Mouse (Mus musculus) heart, postnatal 10 days (tissue): ENCODE data around the gene Hspa1l. TPM values are rescaled to one million over a fixed set of nuclear protein-coding genes. Genes with fewer than 3 reads are reported as not detected.
"Not testable (repeated sequence)": the region's sequence is repeated elsewhere in the genome, so short reads cannot be mapped to it uniquely, and the experiment has no call there.

ENCODE experiments used
- DNase-seq, 2 experiments: peaks; one replicate each; pipeline ENCODE4 v3.0.0; 2021
- intact Hi-C: fragments of 180-260 bp; cut with DNase I; formaldehyde crosslinking; loops from one replicate; pipeline ENCODE4 v1.15.1; 2025
- total RNA-seq, 2 experiments: library from RNA; stranded (reverse); gene quantifications; 2 replicates each; pipeline ENCODE4 v1.2.3; 2021

Gene Hspa1l
- total RNA-seq, 2 experiments from 2014 or later: 4.0 to 4.1 TPM

DNA sequence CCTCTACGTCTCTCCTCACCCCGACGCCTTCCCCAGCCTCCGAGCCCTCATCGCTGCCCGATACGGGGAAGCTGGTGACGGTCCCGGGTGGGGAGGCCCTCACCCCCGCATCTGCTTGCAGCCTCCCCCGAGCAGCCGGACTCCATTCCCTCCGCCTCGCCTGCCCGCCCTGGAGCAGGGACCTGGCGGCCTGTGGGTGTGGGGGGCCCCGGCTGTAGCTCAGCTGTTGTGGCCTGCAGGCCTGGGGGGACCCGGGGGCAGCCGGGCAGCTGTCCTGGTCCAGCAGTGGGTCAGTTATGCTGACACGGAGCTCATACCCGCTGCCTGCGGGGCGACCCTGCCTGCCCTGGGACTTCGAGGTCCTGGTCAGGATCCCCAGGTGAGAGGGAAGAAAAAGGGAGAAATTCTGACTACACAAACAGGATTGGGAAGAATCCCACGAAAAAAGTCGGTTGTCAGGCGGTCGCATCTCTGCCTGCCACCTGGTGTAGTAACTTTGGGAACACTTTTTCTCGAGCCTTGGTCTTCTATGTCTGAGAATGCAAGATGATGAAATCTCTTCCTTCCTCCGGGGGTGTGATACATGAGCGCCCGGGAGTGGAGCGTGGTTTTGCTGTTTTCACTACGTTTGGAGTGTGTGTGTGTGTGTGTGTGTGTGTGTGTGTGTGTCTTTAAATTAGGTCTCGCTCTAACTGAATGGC lies 29.1 kb downstream of the Hspa1l start:
- DNase-seq: no peak
- intact Hi-C loops: loop anchor here (10.0 kb wide), 1 partner anchor 233 kb away; the partner anchor contains the start of genes Atp6v1g2 and Nfkbil1

DNA sequence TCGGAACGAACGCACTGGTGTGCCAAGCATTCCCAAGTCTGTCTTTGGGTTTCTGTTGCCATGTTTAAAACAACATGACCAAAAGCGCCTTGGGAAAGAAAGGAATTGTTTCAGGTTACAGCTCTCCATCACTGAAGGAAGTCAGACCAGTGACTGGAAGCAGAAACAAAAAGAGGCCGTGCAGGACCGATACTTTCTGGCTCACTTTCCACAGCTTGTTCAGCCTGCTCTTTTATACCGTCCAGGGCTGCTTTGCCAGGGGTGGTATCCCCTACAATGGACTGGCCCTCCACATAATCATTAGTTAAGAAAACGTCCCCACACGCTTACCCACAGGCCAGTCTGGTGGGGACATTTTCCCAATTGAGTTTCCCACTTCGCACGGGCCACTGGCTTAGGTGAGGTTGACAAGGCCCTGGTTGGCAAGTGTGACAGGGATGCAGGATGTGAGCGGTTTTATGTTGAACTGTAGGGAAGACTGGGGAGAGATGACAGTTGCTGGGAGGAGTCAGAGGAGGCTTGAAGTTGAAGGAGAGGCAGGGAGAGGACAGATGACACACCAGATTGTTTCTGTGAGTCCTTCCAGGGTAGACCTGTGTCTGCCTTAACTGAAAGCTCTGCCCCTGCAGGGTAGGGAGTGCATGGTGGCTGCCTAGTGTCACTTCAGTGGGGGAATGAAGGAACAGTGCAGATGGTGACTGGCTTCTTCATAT lies 29.8 kb downstream of the Hspa1l start:
- intact Hi-C loops: loop anchor here (10.0 kb wide), 1 partner anchor 232 kb away; the partner anchor contains the start of genes Atp6v1g2 and Nfkbil1
- DNase-seq: no peak

DNA sequence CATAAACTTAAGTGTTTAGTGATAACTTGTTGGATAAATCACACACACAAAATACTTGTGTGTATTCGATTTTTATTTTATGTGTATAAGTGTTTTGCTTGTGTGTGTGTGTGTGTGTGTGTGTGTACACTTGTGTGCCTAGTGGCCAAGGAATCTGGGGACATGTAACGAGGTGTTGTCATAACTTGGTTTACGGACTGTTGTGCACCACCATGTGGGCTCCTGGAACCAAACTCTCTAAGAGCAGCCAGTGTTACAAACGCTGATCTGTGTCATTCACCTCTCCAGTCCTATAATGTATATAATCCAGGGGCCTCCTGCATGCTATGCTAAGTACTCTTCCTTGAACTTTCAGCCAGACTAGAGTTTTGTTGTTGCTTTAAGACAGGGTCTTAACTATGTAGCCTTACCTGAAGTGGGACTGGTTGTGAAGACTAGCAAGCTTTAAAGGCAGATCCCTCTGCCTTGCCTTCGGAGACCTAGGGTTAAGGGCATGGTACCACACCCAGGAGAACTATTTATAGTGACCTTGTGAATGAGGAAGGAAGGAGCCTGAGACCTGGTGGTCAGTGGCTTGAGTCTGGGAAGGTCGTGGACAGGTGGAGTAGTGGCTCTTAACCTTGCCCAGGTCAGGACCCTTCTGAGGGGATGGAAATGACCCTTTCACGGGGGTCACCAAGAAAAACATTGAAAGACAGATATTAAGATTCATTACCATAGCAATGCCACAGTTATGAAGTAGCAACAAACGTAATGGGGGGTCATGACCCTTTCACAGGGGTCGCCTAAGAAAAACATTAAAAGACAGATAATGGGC lies 30.7 kb downstream of the Hspa1l start:
- no peak for DNase-seq
- intact Hi-C loops: loop anchor here (10.0 kb wide), 1 partner anchor 232 kb away; the partner anchor contains the start of genes Atp6v1g2 and Nfkbil1

DNA sequence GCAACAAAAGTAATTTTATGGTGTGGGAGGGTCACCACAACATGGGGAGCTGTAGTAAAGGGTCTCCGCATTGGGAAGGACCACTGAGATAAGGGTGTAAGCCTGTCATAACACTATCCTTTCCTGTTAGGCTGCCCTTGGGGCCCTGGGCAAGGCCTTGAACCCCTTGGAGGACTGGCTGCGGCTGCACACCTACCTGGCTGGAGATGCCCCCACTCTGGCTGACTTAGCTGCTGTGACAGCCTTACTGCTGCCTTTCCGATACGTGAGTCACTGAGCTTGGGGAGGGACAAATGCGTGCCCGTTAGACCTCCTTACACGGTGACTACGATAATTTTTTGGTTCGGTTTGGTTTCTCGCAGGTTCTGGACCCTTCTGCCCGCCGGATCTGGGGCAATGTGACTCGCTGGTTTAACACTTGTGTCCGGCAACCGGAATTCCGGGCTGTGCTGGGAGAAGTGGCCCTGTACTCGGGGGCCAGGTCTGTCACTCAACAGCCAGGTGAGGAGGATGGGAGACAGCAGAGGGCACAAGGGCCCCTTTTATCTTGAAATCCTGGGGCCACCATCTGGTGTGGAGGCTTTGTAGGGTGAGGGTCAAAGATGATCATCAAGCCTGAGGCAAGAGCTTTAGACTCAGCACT lies 31.7 kb downstream of the Hspa1l start:
- intact Hi-C loops: loop anchor here (10.0 kb wide), 1 partner anchor 231 kb away; the partner anchor contains the start of genes Atp6v1g2 and Nfkbil1
- DNase-seq: no peak

DNA sequence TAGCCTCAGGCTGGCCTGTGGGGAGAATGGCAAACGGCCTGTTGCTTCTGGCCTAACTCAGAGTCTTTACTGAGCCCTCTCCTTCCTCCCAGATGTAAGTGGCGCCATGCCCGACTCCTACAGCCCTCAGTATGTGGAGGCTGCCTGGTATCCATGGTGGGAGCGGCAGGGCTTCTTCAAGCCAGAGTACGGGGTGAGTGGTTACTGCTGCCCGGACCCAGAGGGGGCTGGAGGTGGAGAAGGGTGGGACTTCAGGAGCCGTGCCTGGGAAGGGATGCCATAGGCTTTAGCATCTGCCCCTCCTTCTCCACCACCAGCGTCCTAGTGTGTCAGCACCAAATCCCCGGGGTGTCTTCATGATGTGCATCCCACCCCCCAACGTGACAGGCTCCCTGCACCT lies 32.7 kb downstream of the Hspa1l start:
- DNase-seq: no peak
- intact Hi-C loops: loop anchor here (10.0 kb wide), 1 partner anchor 230 kb away; the partner anchor contains the start of genes Atp6v1g2 and Nfkbil1

DNA sequence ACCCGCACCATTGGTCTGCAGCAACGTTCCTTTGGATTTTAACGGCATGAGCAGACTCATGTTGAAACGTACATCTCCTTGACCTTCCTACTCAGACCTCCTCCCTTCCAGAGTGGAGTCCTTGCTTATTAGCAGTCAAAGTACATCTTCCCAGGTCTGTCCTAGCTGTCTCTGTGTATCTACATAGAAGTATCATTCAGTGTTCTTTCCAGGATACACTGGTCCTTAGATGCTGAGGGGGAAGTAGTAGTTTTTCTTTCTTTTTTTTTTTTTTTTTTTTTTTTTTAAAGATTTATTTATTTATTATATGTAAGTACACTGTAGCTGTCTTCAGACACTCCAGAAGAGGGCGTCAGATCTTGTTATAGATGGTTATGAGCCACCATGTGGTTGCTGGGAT lies 33.4 kb downstream of the Hspa1l start:
- intact Hi-C loops: loop anchor here (10.0 kb wide), 1 partner anchor 229 kb away; the partner anchor contains the start of genes Atp6v1g2 and Nfkbil1
- not testable (repeated sequence) for DNase-seq

DNA sequence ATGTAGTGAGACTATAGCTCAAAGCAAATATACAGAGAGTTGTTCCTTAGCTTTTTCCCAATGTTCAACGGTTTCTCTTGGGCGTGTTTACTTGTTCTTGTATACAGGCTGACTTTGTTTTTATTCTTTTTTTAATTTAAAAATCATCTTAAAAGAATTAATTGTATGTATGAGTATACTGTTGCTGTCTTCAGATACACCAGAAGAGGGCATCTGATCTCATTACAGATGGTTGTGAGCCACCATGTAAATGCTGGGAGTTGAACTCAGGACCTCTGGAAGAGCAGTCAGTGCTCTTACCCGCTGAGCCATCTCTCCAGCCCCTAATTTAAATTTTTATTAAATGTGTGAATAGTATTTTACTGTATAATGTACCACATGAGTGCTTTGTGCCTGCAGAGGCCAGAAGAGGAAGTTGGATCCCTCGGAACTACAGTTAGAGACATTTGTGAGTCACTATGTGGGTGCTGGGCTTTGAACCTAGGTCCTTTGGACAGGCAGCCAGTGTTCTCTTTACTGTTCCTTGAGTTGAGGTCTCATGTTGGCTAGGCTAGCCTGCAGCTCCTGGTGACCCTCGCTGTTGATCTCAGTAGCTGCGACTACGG lies 35.0 kb downstream of the Hspa1l start:
- intact Hi-C loops: loop anchor here (10.0 kb wide), 1 partner anchor 227 kb away; the partner anchor contains the start of genes Atp6v1g2 and Nfkbil1
- no peak for DNase-seq

DNA sequence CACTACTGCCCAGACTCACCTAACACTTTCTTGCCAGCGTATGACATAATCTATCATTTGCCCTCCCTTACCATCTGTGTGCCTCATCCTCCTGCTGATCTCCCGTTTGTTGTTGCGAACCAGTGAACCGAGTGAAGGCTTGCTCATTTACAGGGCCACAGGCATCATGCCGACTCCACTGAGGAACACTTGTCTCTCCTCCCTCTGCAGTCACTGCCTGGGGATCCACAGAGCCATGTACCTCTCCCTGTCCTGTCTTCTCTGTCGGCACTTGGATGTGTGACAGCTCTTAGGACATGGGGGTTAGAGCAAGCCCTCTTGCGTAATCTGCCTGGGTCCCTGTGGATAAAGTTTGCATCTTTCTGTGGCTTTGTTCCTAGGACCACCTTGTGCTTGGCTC lies 37.1 kb downstream of the Hspa1l start:
- DNase-seq: no peak
- intact Hi-C loops: loop anchor here (10.0 kb wide), 1 partner anchor 225 kb away; the partner anchor contains the start of genes Atp6v1g2 and Nfkbil1

DNA sequence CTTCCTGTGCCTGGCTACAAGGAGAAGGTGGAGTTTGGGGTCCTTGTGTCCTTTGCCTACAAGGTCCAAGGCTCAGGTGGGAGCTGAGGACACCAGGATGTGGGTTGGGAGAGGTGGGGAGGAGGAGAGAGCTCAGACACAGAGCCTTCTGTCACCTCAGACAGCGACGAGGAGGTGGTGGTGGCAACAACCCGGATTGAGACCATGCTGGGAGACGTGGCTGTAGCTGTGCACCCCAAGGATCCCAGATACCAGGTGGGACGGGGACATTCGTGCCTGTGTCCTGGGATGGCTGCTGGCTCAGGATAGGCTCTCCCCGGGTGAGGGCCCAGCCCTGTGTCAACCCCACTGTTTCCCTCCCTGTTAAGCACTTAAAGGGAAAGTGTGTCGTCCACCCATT lies 38.9 kb downstream of the Hspa1l start:
- DNase-seq: no peak
- intact Hi-C loops: no loop called here

DNA sequence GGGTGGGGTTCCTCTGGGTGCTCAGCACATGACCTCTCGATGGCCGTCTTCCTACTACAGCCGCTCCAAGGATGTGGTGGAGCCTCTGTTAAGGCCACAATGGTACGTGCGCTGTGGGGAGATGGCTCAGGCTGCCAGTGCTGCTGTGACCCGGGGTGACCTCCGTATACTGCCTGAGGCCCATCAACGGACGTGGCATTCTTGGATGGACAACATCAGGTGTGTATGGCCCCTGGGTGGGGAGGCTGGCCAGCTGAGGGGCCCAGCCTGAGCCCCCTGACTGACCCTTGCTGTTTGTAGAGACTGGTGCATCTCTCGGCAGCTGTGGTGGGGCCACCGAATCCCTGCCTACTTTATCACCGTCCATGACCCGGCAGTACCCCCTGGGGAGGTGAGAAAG lies 39.9 kb downstream of the Hspa1l start:
- no peak for DNase-seq
- intact Hi-C loops: no loop called here

DNA sequence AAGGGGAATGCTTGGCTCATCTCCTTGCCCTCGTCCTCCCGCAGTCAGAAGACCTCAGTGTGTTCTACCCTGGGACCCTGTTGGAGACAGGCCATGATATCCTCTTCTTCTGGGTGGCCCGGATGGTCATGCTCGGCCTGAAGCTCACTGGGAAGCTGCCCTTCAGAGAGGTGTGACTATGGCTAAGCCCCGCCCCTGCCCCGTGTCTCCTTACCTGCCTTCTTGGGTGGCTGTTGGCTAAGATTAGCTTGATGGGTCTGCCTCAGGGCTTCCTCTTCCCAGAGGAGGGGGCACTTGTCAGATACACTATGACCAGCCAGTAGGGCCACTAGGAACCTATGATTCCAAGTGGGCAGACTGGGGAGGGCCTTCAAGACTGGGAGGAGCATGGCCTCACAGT lies 40.7 kb downstream of the Hspa1l start:
- intact Hi-C loops: no loop called here
- no peak for DNase-seq

DNA sequence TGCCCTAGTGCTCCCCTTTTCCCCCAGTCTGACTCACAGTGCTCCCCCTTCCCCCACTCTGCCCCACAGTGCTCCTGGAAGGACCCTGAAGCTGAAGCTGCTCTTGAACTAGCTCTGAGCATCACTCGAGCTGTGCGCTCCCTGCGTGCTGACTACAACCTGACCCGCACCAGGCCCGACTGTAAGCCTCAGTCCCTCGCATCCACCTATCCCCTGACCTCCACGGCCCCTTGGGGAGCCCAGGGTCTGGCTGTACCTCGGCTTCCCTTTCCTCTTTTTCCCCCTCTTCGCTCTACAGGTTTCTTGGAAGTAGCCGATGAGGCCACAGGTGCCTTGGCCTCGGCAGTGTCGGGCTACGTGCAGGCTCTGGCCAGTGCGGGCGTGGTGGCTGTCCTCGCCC lies 42.8 kb downstream of the Hspa1l start:
- no peak for DNase-seq
- intact Hi-C loops: no loop called here

DNA sequence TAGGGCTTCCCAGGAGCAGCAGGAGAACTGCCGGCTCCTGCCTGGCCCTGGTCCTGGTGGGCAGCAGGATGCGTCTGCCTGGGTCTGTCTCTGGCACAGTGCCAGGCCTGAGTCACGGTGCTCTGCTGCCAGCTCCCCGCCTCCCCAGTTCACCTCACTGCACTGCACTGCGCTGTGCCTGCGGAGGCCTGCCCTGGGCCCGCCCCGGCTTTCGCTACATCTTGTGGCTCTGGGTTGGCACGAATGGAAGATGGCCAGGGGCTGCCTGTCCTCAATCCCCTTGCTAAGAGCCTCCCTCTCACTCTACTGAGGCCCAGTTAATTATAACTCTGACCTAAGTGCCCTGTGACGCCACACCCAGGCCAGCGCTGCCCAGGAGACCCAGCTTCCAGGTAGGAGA lies 43.9 kb downstream of the Hspa1l start, which contains the start of gene Vwa7:
Vwa7 (plus strand) TSS at position 204 of the 400 bp plus-strand sequence.
- DNase-seq: peak; percentile 61
- intact Hi-C loops: no loop called here

DNA sequence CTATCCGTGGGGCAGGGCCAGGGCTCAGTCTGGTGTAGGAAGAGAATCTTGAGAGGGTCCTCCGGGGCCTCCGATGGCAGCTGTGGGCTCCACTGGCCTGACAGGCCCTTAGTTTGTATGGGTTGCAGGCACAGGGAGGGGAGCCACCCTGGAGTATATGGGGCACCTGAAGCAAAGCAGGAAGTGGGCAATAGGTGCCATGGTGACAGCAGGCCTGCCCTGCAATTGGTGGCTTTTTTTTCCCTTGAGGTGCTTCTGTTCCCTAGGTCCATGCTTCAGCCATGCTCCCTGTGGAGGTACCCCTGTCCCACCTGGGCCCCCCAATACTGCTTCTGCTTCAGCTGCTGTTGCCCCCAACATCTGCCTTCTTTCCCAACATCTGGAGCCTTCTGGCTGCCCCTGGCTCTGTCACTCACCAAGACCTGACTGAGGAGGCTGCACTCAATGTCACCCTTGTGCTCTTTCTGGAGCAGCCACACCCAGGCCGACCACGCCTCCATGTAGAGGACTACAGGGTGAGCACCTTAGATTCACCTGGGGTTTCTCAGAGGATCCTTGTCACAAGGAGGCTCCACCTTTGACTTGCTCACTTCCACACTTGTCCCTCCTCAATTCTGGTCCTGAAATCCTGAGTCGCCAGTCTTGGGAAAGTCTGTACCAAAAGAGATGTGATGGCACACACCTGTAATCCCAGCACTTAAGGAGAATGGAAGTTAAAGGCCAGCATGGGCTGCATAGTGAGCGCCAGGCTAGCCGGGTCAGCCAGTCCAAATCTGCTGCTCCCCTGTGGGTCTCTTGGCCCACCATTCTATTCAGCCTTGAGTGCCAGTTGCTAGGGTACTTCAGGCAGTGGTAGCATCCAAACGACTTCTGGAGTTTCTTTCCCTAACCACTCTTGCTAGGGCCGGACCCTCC lies 44.5 kb downstream of the Hspa1l start:
- no peak for DNase-seq
- intact Hi-C loops: no loop called here

DNA sequence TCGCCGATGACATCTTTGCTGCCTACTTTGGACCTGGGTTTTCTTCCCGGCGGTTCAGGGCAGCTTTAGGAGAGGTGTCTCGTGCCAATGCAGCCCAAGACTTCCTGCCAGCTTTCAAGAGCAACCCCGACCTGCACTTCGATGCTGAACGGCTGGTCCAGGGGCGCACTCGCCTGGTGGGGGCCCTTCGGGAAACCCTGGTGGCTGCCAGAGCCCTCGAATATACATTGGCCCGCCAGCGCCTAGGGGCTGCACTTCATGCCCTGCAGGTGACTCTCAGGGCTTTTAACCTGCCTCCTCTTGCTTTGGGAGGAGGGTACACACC lies 45.2 kb downstream of the Hspa1l start:
- DNase-seq: no peak
- intact Hi-C loops: no loop called here

DNA sequence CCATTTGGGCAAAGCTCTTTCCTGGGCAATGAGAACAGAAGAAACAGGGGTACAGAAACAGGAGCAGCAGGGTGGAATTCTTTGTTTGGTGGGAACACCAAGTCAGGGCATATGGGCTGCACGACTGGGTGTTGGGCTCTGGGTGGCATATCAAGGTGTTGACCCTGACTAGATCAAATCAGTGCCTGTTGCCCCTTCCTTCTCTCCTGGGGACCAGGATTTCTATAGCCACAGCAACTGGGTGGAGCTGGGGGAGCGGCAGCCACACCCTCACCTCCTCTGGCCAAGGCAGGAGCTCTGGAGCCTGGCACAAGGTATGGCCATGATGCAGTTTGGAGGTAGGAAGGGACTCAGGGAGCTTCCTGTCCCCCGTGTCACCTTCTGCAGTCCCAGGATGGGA lies 45.7 kb downstream of the Hspa1l start:
- intact Hi-C loops: no loop called here
- DNase-seq: no peak

DNA sequence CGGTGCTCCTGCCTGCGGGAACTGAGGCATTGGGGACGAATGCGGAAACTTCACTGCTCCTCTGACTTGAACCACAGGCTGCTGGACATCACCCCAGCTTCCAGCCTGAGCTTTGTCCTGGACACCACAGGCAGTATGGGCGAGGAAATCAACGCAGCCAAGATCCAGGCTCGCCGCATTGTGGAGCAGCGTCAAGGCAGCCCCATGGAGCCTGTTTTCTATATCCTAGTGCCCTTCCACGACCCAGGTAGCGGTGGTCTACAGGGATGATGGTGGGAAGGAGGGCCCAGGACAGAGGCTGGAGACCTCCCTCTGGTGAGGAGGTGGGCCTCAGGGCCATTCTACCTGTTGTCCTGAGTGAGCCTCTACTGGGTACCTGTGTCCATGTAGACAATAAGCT lies 47.4 kb downstream of the Hspa1l start:
- intact Hi-C loops: loop anchor here (2.0 kb wide), 1 partner anchor 59 kb away; the partner anchor contains the start of gene Ly6g6d

DNA sequence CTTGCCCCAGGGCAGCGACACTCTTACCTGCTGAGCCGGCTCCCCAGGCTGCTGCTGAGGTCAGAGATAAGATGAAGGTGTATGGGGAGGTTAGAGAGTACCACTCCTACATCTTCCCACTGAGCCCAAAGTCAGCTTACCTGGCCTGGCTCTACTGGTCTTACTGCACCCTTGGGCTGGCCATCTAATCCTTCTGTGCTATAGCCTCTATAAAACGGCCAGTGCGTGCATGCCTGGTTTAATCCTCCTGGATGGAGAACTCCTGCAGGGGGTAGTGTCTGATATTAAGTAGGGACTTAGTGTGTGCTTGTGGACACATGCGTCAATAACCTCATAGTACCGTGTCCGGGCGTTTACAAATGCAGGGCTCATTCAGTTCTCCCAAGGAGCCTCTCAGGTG lies 48.0 kb downstream of the Hspa1l start:
- no peak for DNase-seq
- intact Hi-C loops: loop anchor here (2.0 kb wide), 1 partner anchor 58 kb away; the partner anchor contains the start of gene Ly6g6d

More for the DNA sequence above, 47.4 kb downstream of the Hspa1l start:
- DNase-seq: no peak
